15 mouse cellular contexts compared by ENCODE assay signal in genomic region chr16:6414846-6415245, GRCm38 (mm10).
"Had no signal": no experiment of that assay in that cellular context is flagged by ENCODE, and none has a peak within 500 bp of the region (broad histone marks: within the 10 kb centered on the region; RNA-seq: fewer than 3 reads in every experiment).

No protein-coding gene starts in this region.

- H3K9me3 ChIP-seq: lung, embryonic 15.5 days; megakaryocyte, embryonic 14.5 days; midbrain, embryonic 13.5 days; midbrain, embryonic 15.5 days; neural tube, embryonic 12.5 days had no signal

- ATAC-seq: lung, postnatal 0 days; midbrain, embryonic 13.5 days; midbrain, embryonic 15.5 days had no signal

- H3K36me3 ChIP-seq: lung, embryonic 15.5 days; midbrain, embryonic 13.5 days; midbrain, embryonic 15.5 days; neural tube, embryonic 12.5 days had no signal

- H3K4me1 ChIP-seq: lung, embryonic 15.5 days; megakaryocyte, embryonic 14.5 days; neural tube, embryonic 12.5 days had no signal

- H3K9ac ChIP-seq: lung, embryonic 15.5 days; midbrain, embryonic 13.5 days; midbrain, embryonic 15.5 days; neural tube, embryonic 12.5 days had no signal

- DNase-seq: lung, adult 2 months; lung, postnatal 14 days; lung, postnatal 36 days; right cerebral cortex, postnatal 14 days; thymus, adult 18-20 months; thymus, postnatal 14 days; thymus, postnatal 36 days had no signal

- H3K27ac ChIP-seq: lung, embryonic 15.5 days; macrophage; midbrain, embryonic 13.5 days; midbrain, embryonic 15.5 days; neural tube, embryonic 12.5 days had no signal

- H3K4me2 ChIP-seq: lung, embryonic 15.5 days; midbrain, embryonic 11.5 days; midbrain, embryonic 13.5 days; midbrain, embryonic 15.5 days; neural tube, embryonic 12.5 days had no signal

- H3K4me3 ChIP-seq: lung, embryonic 15.5 days; megakaryocyte, embryonic 14.5 days; midbrain, embryonic 13.5 days; midbrain, embryonic 15.5 days; neural tube, embryonic 12.5 days had no signal

- H3K27me3 ChIP-seq: lung, embryonic 15.5 days; megakaryocyte, embryonic 14.5 days; midbrain, embryonic 13.5 days; midbrain, embryonic 15.5 days; neural tube, embryonic 12.5 days had no signal
